Mouse (Mus musculus) cortical plate, adult 2 months (tissue): Measurements from ENCODE around the gene Slpi. TPM values are rescaled to one million over a fixed set of nuclear protein-coding genes. Genes with fewer than 3 reads are reported as not detected.
"Not testable (repeated sequence)": the region's sequence is repeated elsewhere in the genome, so short reads cannot be mapped to it uniquely, and the experiment has no call there.

Experiments used
- H3K27ac ChIP-seq: fragments of 200-500 bp; 2 replicates; pipeline ENCODE4 v1.5.1; 2012; ENCODE audit warnings: low read length, control low read depth, inconsistent platforms; ENCODE audit not compliant: insufficient read depth
- H3K4me1 ChIP-seq: fragments of 200-500 bp; 2 replicates; pipeline ENCODE4 v1.6.1; 2011; ENCODE audit warnings: low read length; ENCODE audit not compliant: control insufficient read depth, insufficient read depth
- H3K4me3 ChIP-seq: fragments of 200-500 bp; 2 replicates; pipeline ENCODE4 v1.5.1; 2011; ENCODE audit warnings: mild to moderate bottlenecking, low read length, control low read depth; ENCODE audit not compliant: insufficient read depth
- CTCF ChIP-seq: fragments of 200-500 bp; IDR thresholded peaks from 2 replicates; pipeline ENCODE4 v1.5.1; 2011; ENCODE audit warnings: mild to moderate bottlenecking, control low read depth, low read length; ENCODE audit not compliant: insufficient read depth; ENCODE audit errors: extremely low read depth
- POLR2A ChIP-seq: fragments of 200-500 bp; IDR thresholded peaks from 2 replicates; pipeline ENCODE4 v1.6.1; 2011; ENCODE audit warnings: mild to moderate bottlenecking, low read length, control low read depth; ENCODE audit not compliant: insufficient read depth; ENCODE audit errors: extremely low read depth
- polyA plus RNA-seq: library from polyadenylated mRNA; depleted of rRNA; stranded (reverse); fragments of >200 nt; gene quantifications from 2 replicates; pipeline ENCODE4 v1.2.3, GENCODE M21; 2012

Gene Slpi
- polyA plus RNA-seq, 1 experiment, result 0.33 TPM

DNA sequence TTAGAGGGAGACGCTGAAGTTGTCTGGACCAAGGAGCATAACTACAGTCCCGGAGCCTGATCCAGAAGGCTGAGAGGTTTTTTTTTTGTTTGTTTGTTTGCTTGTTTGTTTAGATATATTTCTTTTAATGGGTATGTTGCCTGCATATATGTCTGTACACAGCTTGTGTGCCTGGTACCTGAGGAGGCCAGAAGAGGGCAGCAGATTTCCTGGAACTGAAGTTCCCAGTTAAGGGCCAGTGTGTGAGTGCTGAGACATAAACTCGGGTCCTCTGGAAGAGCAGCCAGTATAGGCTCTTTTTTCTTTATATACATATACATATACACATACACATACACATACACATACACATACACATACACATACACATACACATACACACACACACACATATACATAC, 30.5 kb downstream of the Slpi start:
- Histone ChIP-seq H3K4me3 (no peak overlapping the region), H3K27ac (no peak overlapping the region), H3K4me1 (no peaks in the 10 kb centered on the region)
- TF ChIP-seq CTCF (no peak), POLR2A (no peak)

DNA sequence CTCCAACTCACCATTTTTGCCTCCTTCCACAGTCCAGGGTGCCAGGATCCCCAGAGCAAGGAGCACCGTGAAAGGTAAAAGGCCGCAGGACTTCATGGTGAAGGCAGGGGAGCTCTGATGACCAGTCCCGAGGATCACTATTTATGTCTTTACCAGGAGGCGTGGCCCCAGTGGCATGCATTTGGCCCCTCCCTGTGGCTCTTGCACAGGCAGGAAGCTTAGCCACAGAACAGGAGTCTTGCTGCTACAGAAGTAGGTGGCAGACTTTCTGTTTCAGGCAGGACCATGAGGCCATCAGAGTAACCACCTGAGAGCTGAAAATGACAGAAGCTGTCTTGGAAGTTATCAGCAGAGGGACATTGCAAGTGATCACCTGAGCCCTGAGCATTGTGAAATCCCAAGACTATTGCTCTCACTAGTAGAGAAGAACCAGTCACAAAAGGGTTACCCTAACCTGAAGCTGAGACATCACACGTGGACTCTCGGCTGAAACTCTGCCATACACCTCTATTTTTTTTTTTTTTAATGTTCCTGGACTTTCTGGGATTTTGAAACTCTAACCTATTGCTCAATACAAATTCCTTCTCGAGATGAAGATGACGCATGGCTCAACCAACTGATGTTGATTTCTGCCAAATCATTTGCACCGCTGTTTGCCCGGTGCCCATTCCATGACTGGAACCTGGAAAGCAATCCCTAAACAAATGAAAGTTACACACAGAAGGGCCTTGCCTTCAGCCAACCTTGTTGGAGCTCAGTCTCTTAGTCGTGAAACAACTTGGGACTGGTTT, 32.5 kb downstream of the Slpi start:
- Histone ChIP-seq H3K4me1 (no peaks in the 10 kb centered on the region), H3K27ac (no peak overlapping the region), H3K4me3 (no peak overlapping the region)
- TF ChIP-seq CTCF, result no peak
- TF ChIP-seq POLR2A, result no peak

DNA sequence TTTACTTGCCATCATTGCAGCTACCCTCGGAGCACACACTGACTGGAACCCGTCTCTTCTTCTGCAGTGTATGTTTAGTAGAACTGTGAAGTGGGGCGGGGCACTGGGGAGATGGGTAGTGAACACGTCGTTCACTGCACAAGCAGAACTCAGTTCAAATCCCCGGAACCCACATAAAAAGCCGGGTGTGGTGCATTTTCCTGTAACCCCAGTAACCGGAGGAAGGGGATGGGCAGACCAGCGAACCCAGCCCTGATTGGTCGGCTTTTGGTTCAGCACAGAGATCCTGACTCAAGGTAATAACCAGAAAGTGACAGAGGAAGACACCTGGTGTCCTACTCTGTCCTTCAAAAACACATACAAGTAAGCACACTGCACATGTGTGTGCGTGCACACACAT, 35.5 kb downstream of the Slpi start:
- no peak overlapping the region for H3K4me3 ChIP-seq
- no peak for TF ChIP-seq CTCF
- TF ChIP-seq POLR2A, result no peak
- no peak overlapping the region for H3K27ac ChIP-seq
- H3K4me1 ChIP-seq, result no peaks in the 10 kb centered on the region

DNA sequence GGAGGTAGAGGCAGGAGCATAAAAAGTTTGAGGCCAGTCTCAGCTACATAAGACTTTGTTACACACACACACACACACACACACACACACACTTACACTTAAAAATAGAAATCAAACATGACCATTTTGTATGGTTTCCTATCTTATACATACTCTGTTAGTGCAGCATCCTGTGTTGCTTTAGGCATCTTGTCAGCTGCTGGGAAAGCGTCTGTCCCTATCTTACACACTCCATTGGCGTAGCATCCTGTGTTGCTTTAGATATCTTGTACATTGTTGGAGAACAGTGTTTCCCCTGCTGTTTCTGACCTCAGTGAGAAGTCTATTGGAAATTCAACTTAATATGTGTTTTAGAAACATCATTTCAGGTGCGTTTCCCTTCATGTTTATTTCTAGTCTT, 36.2 kb downstream of the Slpi start:
- TF ChIP-seq POLR2A (no peak), CTCF (no peak)
- no peaks in the 10 kb centered on the region for H3K4me1 ChIP-seq
- H3K4me3 ChIP-seq, result no peak overlapping the region
- H3K27ac ChIP-seq, result no peak overlapping the region

DNA sequence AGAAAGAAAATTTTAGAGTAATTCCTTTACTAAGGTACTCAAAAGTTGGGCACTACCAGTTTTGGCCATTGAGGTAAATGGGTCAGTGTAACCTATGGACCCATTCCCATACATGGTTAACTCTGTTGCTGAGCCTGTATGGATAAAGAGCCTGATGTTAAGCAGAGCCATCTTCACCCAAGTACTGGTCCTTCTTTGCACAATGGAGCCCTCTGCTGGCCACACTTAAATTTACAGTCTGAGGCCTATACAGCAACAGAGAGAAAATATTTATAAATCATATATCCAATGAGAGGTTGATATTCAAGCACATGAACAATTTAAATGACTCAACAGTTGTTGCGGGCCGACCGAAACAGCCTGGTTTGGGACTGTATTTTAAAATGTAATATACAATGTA, 39.9 kb downstream of the Slpi start:
- H3K27ac ChIP-seq, result no peak overlapping the region
- no peak overlapping the region for H3K4me3 ChIP-seq
- peak; percentile 7; the same call in 1 of the 2 replicates for TF ChIP-seq CTCF
- no peak for TF ChIP-seq POLR2A
- H3K4me1 ChIP-seq, result no peaks in the 10 kb centered on the region

DNA sequence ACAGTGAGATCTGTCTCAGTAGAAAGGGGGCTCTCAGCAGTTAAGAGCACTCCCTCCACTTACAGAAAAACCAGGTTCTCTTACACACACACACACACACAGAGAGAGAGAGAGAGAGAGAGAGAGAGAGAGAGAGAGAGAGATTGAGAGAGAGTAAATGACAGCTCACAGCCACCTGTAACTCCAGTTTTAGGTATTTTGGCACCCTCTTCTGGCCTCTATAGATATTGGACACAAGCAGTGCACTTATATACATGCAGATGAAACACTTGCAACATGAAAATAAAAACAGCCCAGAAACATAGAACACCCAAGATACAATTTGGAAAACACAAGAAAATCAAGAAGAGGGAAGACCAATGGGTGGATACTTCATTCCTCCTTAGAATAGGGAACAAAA, 41.2 kb downstream of the Slpi start:
- H3K4me1 ChIP-seq, H3K4me3 ChIP-seq, H3K27ac ChIP-seq: not testable (repeated sequence)

DNA sequence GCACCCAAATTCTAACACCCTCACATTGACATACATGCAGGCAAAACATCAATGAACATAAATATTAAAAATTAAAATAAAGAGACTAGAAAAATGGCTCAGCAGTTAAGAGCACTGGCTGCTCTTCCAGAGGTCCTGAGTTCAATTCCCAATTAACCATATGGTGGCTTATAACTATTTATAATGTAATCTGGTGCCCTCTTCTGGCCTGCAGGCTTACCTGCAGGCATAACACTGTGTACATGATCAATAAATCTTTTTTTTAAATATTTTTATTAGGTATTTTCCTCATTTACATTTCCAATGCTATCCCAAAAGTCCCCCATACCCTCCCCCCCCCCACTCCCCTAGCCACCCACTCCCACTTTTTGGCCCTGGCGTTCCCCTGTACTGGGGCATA, 45.2 kb downstream of the Slpi start:
- not testable (repeated sequence) for H3K27ac ChIP-seq, H3K4me3 ChIP-seq, H3K4me1 ChIP-seq

DNA sequence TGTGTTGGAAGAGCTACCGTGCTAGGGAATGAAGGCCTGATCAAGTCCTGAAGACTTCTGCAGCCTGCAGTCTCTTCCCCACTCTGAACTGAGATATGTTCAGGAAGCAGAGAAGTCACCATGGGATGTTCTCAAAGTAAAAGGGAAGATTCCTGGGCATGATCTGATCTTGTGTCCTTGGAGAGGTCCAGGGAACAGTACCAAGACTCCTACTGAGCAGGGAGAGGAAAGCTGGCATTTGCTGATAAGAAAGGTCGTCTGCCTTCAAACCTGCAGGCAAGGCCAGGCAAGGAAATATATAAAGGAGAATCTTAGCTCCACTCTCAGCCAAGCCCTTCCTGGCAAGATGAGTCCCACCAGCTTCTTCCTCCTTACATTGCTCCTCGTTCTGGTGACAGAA, 56.5 kb downstream of the Slpi start, which contains the start of gene Svs5:
Gene Svs5, plus strand, starts transcription at position 301 of the 400 bp plus-strand sequence.
- not testable (repeated sequence) for H3K4me3 ChIP-seq, H3K4me1 ChIP-seq, H3K27ac ChIP-seq

DNA sequence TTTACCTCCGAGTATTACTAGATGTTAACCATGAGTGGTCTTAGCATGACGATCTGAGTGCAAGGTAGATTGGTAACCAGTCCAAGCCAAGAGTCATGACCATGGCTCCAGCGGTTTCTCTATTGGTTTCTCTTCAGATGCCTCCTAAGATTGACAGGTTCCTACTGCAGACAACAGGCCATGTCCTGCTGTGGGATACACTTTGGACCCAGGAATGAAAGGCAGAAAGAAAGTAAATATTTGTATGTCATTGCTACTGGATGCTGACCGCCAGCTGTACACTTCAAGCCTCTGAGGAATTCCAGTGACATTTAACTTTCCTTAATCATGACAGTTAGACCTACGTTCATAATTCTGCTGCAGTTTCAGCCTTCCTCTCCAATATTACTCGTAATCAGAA, 67.9 kb downstream of the Slpi start:
- Histone ChIP-seq H3K4me1 (no peaks in the 10 kb centered on the region), H3K27ac (no peak overlapping the region), H3K4me3 (no peak overlapping the region)
- TF ChIP-seq POLR2A (no peak), CTCF (no peak)

DNA sequence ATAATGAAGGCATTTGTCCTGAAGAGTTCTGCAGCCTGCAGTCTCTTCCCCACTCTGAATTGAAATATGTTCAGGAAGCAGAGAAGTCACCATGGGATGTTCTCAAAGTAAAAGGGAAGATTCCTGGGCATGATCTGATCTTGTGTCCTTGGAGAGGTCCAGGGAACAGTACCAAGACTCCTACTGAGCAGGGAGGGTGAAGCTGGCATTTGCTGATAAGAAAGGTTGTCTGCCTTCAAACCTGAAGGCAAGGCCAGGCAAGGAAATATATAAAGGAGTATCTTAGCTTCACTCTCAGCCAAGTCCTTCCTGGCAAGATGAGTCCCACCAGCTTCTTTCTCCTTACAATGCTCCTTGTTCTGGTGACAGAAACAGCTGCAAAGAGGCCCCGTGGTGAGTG, 72.4 kb downstream of the Slpi start, which contains the start of gene Svs6:
Gene Svs6, plus strand, starts transcription at position 301 of the 400 bp plus-strand sequence.
- H3K4me3 ChIP-seq, H3K4me1 ChIP-seq, H3K27ac ChIP-seq: not testable (repeated sequence)

DNA sequence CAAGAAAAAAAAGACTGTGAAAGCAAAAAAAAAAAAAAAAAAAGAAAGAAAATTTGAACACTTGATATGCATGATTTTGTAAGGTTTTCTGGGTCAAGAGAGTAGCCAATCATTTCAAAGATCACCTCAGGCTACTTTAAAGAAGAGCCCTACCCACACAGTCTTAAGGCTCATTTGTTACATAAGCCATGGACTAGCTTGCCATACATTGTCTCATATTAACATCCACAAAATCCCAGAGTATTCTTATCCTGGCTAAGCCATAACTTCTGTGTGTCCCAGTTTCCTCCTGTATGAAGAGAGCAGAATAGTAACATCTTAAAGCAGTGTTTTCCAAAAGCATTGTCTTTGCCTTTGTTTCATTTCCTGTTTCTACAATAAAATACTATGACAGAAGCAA, 73.4 kb downstream of the Slpi start:
- H3K4me1 ChIP-seq, H3K4me3 ChIP-seq, H3K27ac ChIP-seq: not testable (repeated sequence)
